Mouse (Mus musculus): ENCODE measurements around the gene Afmid. TPM values are rescaled to one million over a fixed set of nuclear protein-coding genes. Genes with fewer than 3 reads are reported as not detected.

Afmid gene
- polyA plus RNA-seq, 1 experiment: 8.7 TPM

GRCm38 (mm10) chr11:117879676-117880075 lies 54.0 kb downstream of the Afmid start:
- DNase-seq (ENCODE audit: low read depth): no peak

GRCm38 (mm10) chr11:117880336-117880976 lies 54.7 kb downstream of the Afmid start:
- no peak for DNase-seq (ENCODE audit: low read depth)

GRCm38 (mm10) chr11:117880977-117881358 lies 55.2 kb downstream of the Afmid start:
- no peak for DNase-seq (ENCODE audit: low read depth)

GRCm38 (mm10) chr11:117881787-117882186 lies 56.1 kb downstream of the Afmid start:
- DNase-seq (ENCODE audit: low read depth): no peak

- DNase-seq (ENCODE audit: low read depth): no peak
These were observed 56.5 kb downstream of the Afmid start for GRCm38 (mm10) chr11:117882208-117882607.

- no peak for DNase-seq (ENCODE audit: low read depth)
These were observed 60.3 kb downstream of the Afmid start for GRCm38 (mm10) chr11:117886000-117886399.

GRCm38 (mm10) chr11:117888168-117888852 lies 62.6 kb downstream of the Afmid start:
- no peak for DNase-seq (ENCODE audit: low read depth)

GRCm38 (mm10) chr11:117888853-117889822 lies 63.4 kb downstream of the Afmid start:
- no peak for DNase-seq (ENCODE audit: low read depth)

Other genes starting within 250 kb of the Afmid start
- 15.0 and 15.8 TPM in 2 replicates for gene Tnrc6c, start 171.6 kb upstream of the Afmid start, polyA plus RNA-seq (2012; rRNA removed)
- 4.9 and 5.8 TPM in 2 replicates for gene Tmc8, start 43.8 kb upstream of the Afmid start, polyA plus RNA-seq (2012; rRNA removed)
- gene Tmc6, start 43.7 kb upstream of the Afmid start, polyA plus RNA-seq (2012; rRNA removed): 42.5 and 49.8 TPM in 2 replicates
- gene 6030468B19Rik, start 28.3 kb upstream of the Afmid start, polyA plus RNA-seq (2012; rRNA removed): not detected in 2 replicates
- 0.15 TPM in 1 of 2 replicates, not detected in the other for gene Gm20708, start 16.3 kb upstream of the Afmid start, polyA plus RNA-seq (2012; rRNA removed)
- gene Syngr2, start 16.3 kb upstream of the Afmid start, polyA plus RNA-seq (2012; rRNA removed): 107 and 133 TPM in 2 replicates
- gene Tk1, start 168 bp downstream of the Afmid start, polyA plus RNA-seq (2012; rRNA removed): 7.2 and 9.8 TPM in 2 replicates
- 1.6 and 2.3 TPM in 2 replicates for gene Birc5, start 23.3 kb downstream of the Afmid start, polyA plus RNA-seq (2012; rRNA removed)
- not detected in 2 replicates for gene Tmem235, start 34.8 kb downstream of the Afmid start, polyA plus RNA-seq (2012; rRNA removed)
- gene Tha1, start 47.6 kb downstream of the Afmid start, polyA plus RNA-seq (2012; rRNA removed): 10.7 and 12.5 TPM in 2 replicates
- gene Socs3, start 144.1 kb downstream of the Afmid start, polyA plus RNA-seq (2012; rRNA removed): 4.5 and 5.4 TPM in 2 replicates
- 32.4 and 44.8 TPM in 2 replicates for gene Pgs1, start 160.4 kb downstream of the Afmid start, polyA plus RNA-seq (2012; rRNA removed)

All from gonadal fat pad, adult 2 months (tissue).